Mouse (Mus musculus): ENCODE data around the gene Tmem213. TPM values are rescaled to one million over a fixed set of nuclear protein-coding genes. Genes with fewer than 3 reads are reported as not detected.

Tmem213 gene
- total and polyA plus RNA-seq, 3 experiments: not detected

GRCm38 (mm10) chr6:38148626-38149025, 39.6 kb downstream of the Tmem213 start:
- no peak overlapping the region for H3K4me2 ChIP-seq (ENCODE audit: insufficient read depth, low read depth, poor library complexity, severe bottlenecking)
- DNase-seq (ENCODE audit: extremely low read depth): no peak
- H3K9me3 ChIP-seq (replicated peaks; ENCODE audit: low read length): no peaks in the 10 kb centered on the region
- dilution Hi-C loops (cut with MboI; ENCODE audit: extremely low pct_ligation_motif_present, extremely low pct_unique_long_range_greater_than_20kb, low sequenced_read_pairs): no loop called here
- H3K79me2 ChIP-seq (replicated peaks; ENCODE audit: control insufficient read depth, extremely low read depth, insufficient read depth, poor library complexity, severe bottlenecking): no peaks in the 10 kb centered on the region
- H3K27me3 ChIP-seq (replicated peaks): no peaks in the 10 kb centered on the region
- TF ChIP-seq MYC (IDR thresholded peaks at IDR 0.05; ENCODE audit: low read depth, low read length) (no peak), GABPA (IDR thresholded peaks at IDR 0.05; ENCODE audit: insufficient replicate concordance, low read depth, low read length) (no peak), TBP (conservative IDR thresholded peaks at IDR 0.05; ENCODE audit: low read depth, low read length) (no peak), ZKSCAN1 (IDR thresholded peaks at IDR 0.05; ENCODE audit: borderline replicate concordance, low read depth, low read length) (no peak), MEF2A (IDR thresholded peaks at IDR 0.05; ENCODE audit: borderline replicate concordance, low read depth, low read length) (no peak), RCOR1 (conservative IDR thresholded peaks at IDR 0.05; ENCODE audit: low read depth, low read length) (no peak), MAZ (IDR thresholded peaks at IDR 0.05; ENCODE audit: low read depth, low read length) (no peak), USF1 (IDR thresholded peaks at IDR 0.05; ENCODE audit: low read depth, low read length) (no peak), CHD2 (IDR thresholded peaks at IDR 0.05; ENCODE audit: low read length) (no peak), TCF12 (IDR thresholded peaks at IDR 0.05; ENCODE audit: low read depth, low read length) (no peak), NRF1 (IDR thresholded peaks at IDR 0.05; ENCODE audit: low read depth, low read length) (no peak), POLR2AphosphoS2 (IDR thresholded peaks at IDR 0.05; ENCODE audit: low read depth, low read length) (no peak), EP300 (IDR thresholded peaks at IDR 0.05; ENCODE audit: low read length) (no peak), ETS1 (conservative IDR thresholded peaks at IDR 0.05; ENCODE audit: low read depth, low read length) (no peak), ZC3H11A (IDR thresholded peaks at IDR 0.05; ENCODE audit: low read depth, low read length) (no peak), IRF4 (IDR thresholded peaks at IDR 0.05; ENCODE audit: low read depth, low read length) (no peak), PAX5 (IDR thresholded peaks at IDR 0.05; ENCODE audit: low read length) (no peak), JUN (IDR thresholded peaks at IDR 0.05; ENCODE audit: insufficient read depth, low read depth, low read length) (no peak), ZMIZ1 (IDR thresholded peaks at IDR 0.05; ENCODE audit: low read depth, low read length) (no peak)
- peaks cover 6 to 8% of the 10 kb centered on the region in 2 experiments; a peak in 3 of 4 replicates for H3K4me1 ChIP-seq (ENCODE audit: control insufficient read depth in 1 of 2, insufficient read depth in 2 of 2)
- in situ Hi-C loops (cut with MboI; ENCODE audit: low pct_ligation_motif_present, low pct_unique_long_range_greater_than_20kb, low sequenced_read_pairs): no loop called here
- no peak overlapping the region for H3K9ac ChIP-seq (ENCODE audit: insufficient read depth, low read depth)
- H3K36me3 ChIP-seq (replicated peaks in 1 of 2; ENCODE audit: control insufficient read depth in 1 of 2, insufficient read depth in 1 of 2, low read length in 1 of 2): peaks cover 0 to 47% of the 10 kb centered on the region in 2 experiments
- H3K4me3 ChIP-seq (replicated peaks in 1 of 3; ENCODE audit: low read depth in 2 of 3, low read length in 2 of 3, poor library complexity in 1 of 3): no peak overlapping the region
- H3K27ac ChIP-seq (ENCODE audit: insufficient read depth, low read depth): no peak overlapping the region

- peaks cover 0 to 44% of the 10 kb centered on the region in 2 experiments for H3K36me3 ChIP-seq (replicated peaks in 1 of 2; ENCODE audit: control insufficient read depth in 1 of 2, insufficient read depth in 1 of 2, low read length in 1 of 2)
- no peak overlapping the region for H3K27ac ChIP-seq (ENCODE audit: insufficient read depth, low read depth)
- DNase-seq (ENCODE audit: extremely low read depth): no peak
- H3K9me3 ChIP-seq (replicated peaks; ENCODE audit: low read length): no peaks in the 10 kb centered on the region
- no peaks in the 10 kb centered on the region for H3K27me3 ChIP-seq (replicated peaks)
- in situ Hi-C loops (cut with MboI; ENCODE audit: low pct_ligation_motif_present, low pct_unique_long_range_greater_than_20kb, low sequenced_read_pairs) (no loop called here), dilution Hi-C loops (cut with MboI; ENCODE audit: extremely low pct_ligation_motif_present, extremely low pct_unique_long_range_greater_than_20kb, low sequenced_read_pairs) (no loop called here)
- H3K79me2 ChIP-seq (replicated peaks; ENCODE audit: control insufficient read depth, extremely low read depth, insufficient read depth, poor library complexity, severe bottlenecking): no peaks in the 10 kb centered on the region
- H3K4me2 ChIP-seq (ENCODE audit: insufficient read depth, low read depth, poor library complexity, severe bottlenecking): no peak overlapping the region
- peaks cover 6 to 8% of the 10 kb centered on the region in 2 experiments; a peak in 3 of 4 replicates for H3K4me1 ChIP-seq (ENCODE audit: control insufficient read depth in 1 of 2, insufficient read depth in 2 of 2)
- H3K9ac ChIP-seq (ENCODE audit: insufficient read depth, low read depth): no peak overlapping the region
- no peak for TF ChIP-seq CTCF (conservative IDR thresholded peaks at IDR 0.05 in 1 of 2, IDR thresholded peaks at IDR 0.05 in 1 of 2; ENCODE audit: low read depth in 2 of 2, low read length in 2 of 2)
- TF ChIP-seq ZNF384 (IDR thresholded peaks at IDR 0.05; ENCODE audit: low read depth, low read length): no peak
- TF ChIP-seq SIN3A (IDR thresholded peaks at IDR 0.05; ENCODE audit: low read length): no peak
- no peak for TF ChIP-seq EP300 (IDR thresholded peaks at IDR 0.05; ENCODE audit: low read length)
- no peak for TF ChIP-seq ZC3H11A (IDR thresholded peaks at IDR 0.05; ENCODE audit: low read depth, low read length)
- TF ChIP-seq GABPA (IDR thresholded peaks at IDR 0.05; ENCODE audit: insufficient replicate concordance, low read depth, low read length): no peak
- no peak for TF ChIP-seq RCOR1 (conservative IDR thresholded peaks at IDR 0.05; ENCODE audit: low read depth, low read length)
- TF ChIP-seq CHD2 (IDR thresholded peaks at IDR 0.05; ENCODE audit: low read length): no peak
- no peak for TF ChIP-seq ELF1 (IDR thresholded peaks at IDR 0.05; ENCODE audit: low read depth, low read length)
- no peak for TF ChIP-seq POLR2A (IDR thresholded peaks at IDR 0.05; ENCODE audit: low read depth, low read length)
- no peak overlapping the region for H3K4me3 ChIP-seq (replicated peaks in 1 of 3; ENCODE audit: low read depth in 2 of 3, low read length in 2 of 3, poor library complexity in 1 of 3)
Observed at GRCm38 (mm10) chr6:38149483-38149882, 40.4 kb downstream of the Tmem213 start.

Data from CH12.LX (cell line).